Mouse (Mus musculus): ENCODE data around the gene Sh3bp2. TPM values are rescaled to one million over a fixed set of nuclear protein-coding genes. Genes with fewer than 3 reads are reported as not detected.
A peak's percentile ranks its signal among the peaks of the same experiment; 100 is the strongest.

Sh3bp2 gene
- polyA plus RNA-seq, 1 experiment: 14.3 TPM

DNA sequence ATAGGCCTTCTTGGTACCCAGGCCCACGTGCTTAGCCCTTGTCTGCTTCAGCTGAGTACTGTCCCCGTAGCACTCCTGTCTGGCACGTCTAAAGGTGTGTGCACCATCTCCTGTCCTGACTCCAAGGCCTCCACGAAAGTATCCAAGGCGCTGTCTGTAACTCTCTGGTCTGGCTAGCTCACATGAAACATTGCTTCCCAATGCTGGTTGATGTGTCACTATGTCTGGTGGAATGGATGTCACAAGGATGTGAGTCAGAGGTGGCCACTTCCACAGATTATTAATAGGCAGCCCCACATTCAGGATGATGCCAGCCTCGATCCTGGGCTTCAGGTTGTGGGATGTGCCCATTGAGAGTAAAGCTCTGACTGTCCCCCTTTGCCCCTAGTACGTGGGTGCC is 10.2 kb downstream of the Sh3bp2 start:
- no peak overlapping the region for H3K4me3 ChIP-seq
- no peak overlapping the region for H3ac ChIP-seq (ENCODE audit: control insufficient read depth, insufficient read length)
- H3K36me3 ChIP-seq (ENCODE audit: control insufficient read depth, insufficient read depth): no peaks in the 10 kb centered on the region
- H3K27me3 ChIP-seq (ENCODE audit: control insufficient read depth, insufficient read depth, insufficient read length): no peaks in the 10 kb centered on the region
- peak overlapping the region; percentile 61 for H3K4me2 ChIP-seq (ENCODE audit: low read depth)
- TF ChIP-seq CEBPB (IDR thresholded peaks at IDR 0.05; ENCODE audit: insufficient read depth, poor library complexity, severe bottlenecking): 0 out of 2 replicates have a peak, but pooled peaks have one; percentile 5
- no peak for TF ChIP-seq MYOD1 (IDR thresholded peaks at IDR 0.05; ENCODE audit: control insufficient read depth in 1 of 3, insufficient read length in 2 of 3, low read depth in 2 of 3)
- TF ChIP-seq TCF12 (IDR thresholded peaks at IDR 0.05; ENCODE audit: insufficient read depth, poor library complexity, severe bottlenecking): no peak
- no peak for TF ChIP-seq SRF (IDR thresholded peaks at IDR 0.05; ENCODE audit: control insufficient read depth, insufficient read length, low read depth)
- no peak for TF ChIP-seq MAX (IDR thresholded peaks at IDR 0.05; ENCODE audit: low read depth)
- TF ChIP-seq POLR2AphosphoS2 (IDR thresholded peaks at IDR 0.05; ENCODE audit: insufficient read length, low read depth): peak; percentile 17
- H3K79me2 ChIP-seq (ENCODE audit: control insufficient read depth, insufficient read depth): peaks cover 41% of the 10 kb centered on the region

DNA sequence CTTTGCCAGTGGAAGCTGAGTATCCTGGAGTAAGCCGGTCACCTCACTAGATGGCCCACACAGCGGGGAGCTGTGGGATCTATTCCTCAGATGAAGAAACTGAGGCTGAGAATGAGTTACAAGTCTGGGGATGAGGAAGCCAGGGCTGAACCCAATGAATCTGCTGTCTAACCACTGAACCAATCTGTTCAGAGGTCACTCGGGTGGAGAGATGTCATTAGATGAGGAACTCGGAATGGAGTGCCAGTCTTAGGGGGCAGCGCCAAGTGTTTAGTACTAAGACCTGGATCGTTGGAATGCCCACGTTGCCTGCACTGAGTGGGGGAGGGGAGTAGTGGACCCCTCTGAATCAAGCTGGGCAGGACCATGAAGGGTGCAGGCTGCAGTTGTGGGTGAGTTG is 12.4 kb downstream of the Sh3bp2 start:
- peaks cover 29% of the 10 kb centered on the region for H3K79me2 ChIP-seq (ENCODE audit: control insufficient read depth, insufficient read depth)
- no peak for TF ChIP-seq REST (IDR thresholded peaks at IDR 0.05; ENCODE audit: insufficient read depth, insufficient read length)
- TF ChIP-seq MAX (IDR thresholded peaks at IDR 0.05; ENCODE audit: low read depth): no peak
- no peak for TF ChIP-seq TCF12 (IDR thresholded peaks at IDR 0.05; ENCODE audit: insufficient read depth, poor library complexity, severe bottlenecking)
- no peak for TF ChIP-seq MYOD1 (IDR thresholded peaks at IDR 0.05; ENCODE audit: control insufficient read depth in 1 of 3, insufficient read length in 2 of 3, low read depth in 2 of 3)
- TF ChIP-seq POLR2A (IDR thresholded peaks at IDR 0.05; ENCODE audit: insufficient read length, low read depth): no peak
- TF ChIP-seq CEBPB (IDR thresholded peaks at IDR 0.05; ENCODE audit: insufficient read depth, poor library complexity, severe bottlenecking): no peak
- TF ChIP-seq POLR2AphosphoS2 (IDR thresholded peaks at IDR 0.05; ENCODE audit: insufficient read length, low read depth): no peak
- TF ChIP-seq MYOG (IDR thresholded peaks at IDR 0.05; ENCODE audit: control insufficient read depth in 1 of 3, insufficient read depth in 1 of 3, insufficient read length in 2 of 3, low read depth in 2 of 3): no peak
- no peak for TF ChIP-seq E2F4 (IDR thresholded peaks at IDR 0.05; ENCODE audit: insufficient read depth)
- TF ChIP-seq USF1 (IDR thresholded peaks at IDR 0.05; ENCODE audit: low read depth): no peak
- no peak for TF ChIP-seq SRF (IDR thresholded peaks at IDR 0.05; ENCODE audit: control insufficient read depth, insufficient read length, low read depth)
- no peak for TF ChIP-seq TCF3 (IDR thresholded peaks at IDR 0.05; ENCODE audit: insufficient read length, low read depth)
- H3K4me3 ChIP-seq: no peak overlapping the region
- H3ac ChIP-seq (ENCODE audit: control insufficient read depth, insufficient read length): no peak overlapping the region
- H3K36me3 ChIP-seq (ENCODE audit: control insufficient read depth, insufficient read depth): no peaks in the 10 kb centered on the region
- H3K27me3 ChIP-seq (ENCODE audit: control insufficient read depth, insufficient read depth, insufficient read length): no peaks in the 10 kb centered on the region
- no peak overlapping the region for H3K4me2 ChIP-seq (ENCODE audit: low read depth)

DNA sequence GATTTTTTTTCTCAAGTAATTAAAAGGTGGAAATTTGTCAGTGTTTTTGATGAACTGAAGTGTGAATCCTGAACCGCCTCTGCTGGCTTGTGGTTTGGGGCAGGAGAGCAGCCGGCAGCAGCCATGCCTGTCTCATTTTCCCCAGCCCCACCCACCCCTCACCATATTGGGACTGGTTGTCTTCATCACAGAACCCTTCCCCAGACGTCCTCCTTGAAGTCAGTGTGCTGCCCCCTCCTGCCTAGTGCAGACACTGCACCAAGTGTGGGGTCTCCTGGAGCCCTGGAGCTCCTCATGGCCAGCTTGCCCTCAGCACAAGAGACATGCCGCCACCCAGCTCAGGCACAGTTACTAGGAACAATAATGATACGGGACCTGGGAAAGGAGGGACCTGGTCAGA is 12.9 kb downstream of the Sh3bp2 start:
- no peak overlapping the region for H3K4me3 ChIP-seq
- no peak overlapping the region for H3ac ChIP-seq (ENCODE audit: control insufficient read depth, insufficient read length)
- no peaks in the 10 kb centered on the region for H3K36me3 ChIP-seq (ENCODE audit: control insufficient read depth, insufficient read depth)
- no peak overlapping the region for H3K4me2 ChIP-seq (ENCODE audit: low read depth)
- no peaks in the 10 kb centered on the region for H3K27me3 ChIP-seq (ENCODE audit: control insufficient read depth, insufficient read depth, insufficient read length)
- peaks cover 28% of the 10 kb centered on the region for H3K79me2 ChIP-seq (ENCODE audit: control insufficient read depth, insufficient read depth)
- no peak for TF ChIP-seq TCF12 (IDR thresholded peaks at IDR 0.05; ENCODE audit: insufficient read depth, poor library complexity, severe bottlenecking)
- TF ChIP-seq SRF (IDR thresholded peaks at IDR 0.05; ENCODE audit: control insufficient read depth, insufficient read length, low read depth): no peak
- no peak for TF ChIP-seq REST (IDR thresholded peaks at IDR 0.05; ENCODE audit: insufficient read depth, insufficient read length)
- TF ChIP-seq POLR2AphosphoS2 (IDR thresholded peaks at IDR 0.05; ENCODE audit: insufficient read length, low read depth): no peak
- no peak for TF ChIP-seq POLR2A (IDR thresholded peaks at IDR 0.05; ENCODE audit: insufficient read length, low read depth)
- TF ChIP-seq MYOD1 (IDR thresholded peaks at IDR 0.05; ENCODE audit: control insufficient read depth in 1 of 3, insufficient read length in 2 of 3, low read depth in 2 of 3): no peak
- no peak for TF ChIP-seq E2F4 (IDR thresholded peaks at IDR 0.05; ENCODE audit: insufficient read depth)
- TF ChIP-seq CEBPB (IDR thresholded peaks at IDR 0.05; ENCODE audit: insufficient read depth, poor library complexity, severe bottlenecking): no peak
- no peak for TF ChIP-seq TCF3 (IDR thresholded peaks at IDR 0.05; ENCODE audit: insufficient read length, low read depth)
- TF ChIP-seq MYOG (IDR thresholded peaks at IDR 0.05; ENCODE audit: control insufficient read depth in 1 of 3, insufficient read depth in 1 of 3, insufficient read length in 2 of 3, low read depth in 2 of 3): no peak
- no peak for TF ChIP-seq USF1 (IDR thresholded peaks at IDR 0.05; ENCODE audit: low read depth)
- no peak for TF ChIP-seq MAX (IDR thresholded peaks at IDR 0.05; ENCODE audit: low read depth)

DNA sequence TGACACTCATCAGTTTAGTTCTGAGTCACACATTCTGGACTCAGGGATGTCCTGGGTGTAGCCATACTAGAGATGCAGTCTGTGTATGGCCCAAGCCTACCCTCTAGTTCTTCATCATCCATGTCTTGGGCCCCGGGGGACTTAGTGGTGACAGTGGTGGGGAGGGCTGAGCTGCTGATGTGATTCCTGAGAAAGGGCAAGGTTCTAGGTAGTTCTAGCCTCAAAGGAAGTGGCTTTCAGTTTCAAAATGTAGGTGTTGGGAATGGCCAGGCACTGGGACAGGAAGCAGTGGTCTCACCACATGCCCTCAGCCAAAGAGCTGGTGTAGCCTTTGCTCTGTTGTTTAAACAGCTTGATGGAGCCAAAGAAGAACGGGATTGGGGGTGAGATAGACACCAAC is 13.5 kb downstream of the Sh3bp2 start:
- Histone ChIP-seq H3K4me2 (ENCODE audit: low read depth) (no peak overlapping the region), H3ac (ENCODE audit: control insufficient read depth, insufficient read length) (no peak overlapping the region), H3K79me2 (ENCODE audit: control insufficient read depth, insufficient read depth) (peaks cover 28% of the 10 kb centered on the region), H3K4me3 (no peak overlapping the region), H3K27me3 (ENCODE audit: control insufficient read depth, insufficient read depth, insufficient read length) (no peaks in the 10 kb centered on the region), H3K36me3 (ENCODE audit: control insufficient read depth, insufficient read depth) (peaks cover 3% of the 10 kb centered on the region)
- TF ChIP-seq E2F4 (IDR thresholded peaks at IDR 0.05; ENCODE audit: insufficient read depth): no peak

DNA sequence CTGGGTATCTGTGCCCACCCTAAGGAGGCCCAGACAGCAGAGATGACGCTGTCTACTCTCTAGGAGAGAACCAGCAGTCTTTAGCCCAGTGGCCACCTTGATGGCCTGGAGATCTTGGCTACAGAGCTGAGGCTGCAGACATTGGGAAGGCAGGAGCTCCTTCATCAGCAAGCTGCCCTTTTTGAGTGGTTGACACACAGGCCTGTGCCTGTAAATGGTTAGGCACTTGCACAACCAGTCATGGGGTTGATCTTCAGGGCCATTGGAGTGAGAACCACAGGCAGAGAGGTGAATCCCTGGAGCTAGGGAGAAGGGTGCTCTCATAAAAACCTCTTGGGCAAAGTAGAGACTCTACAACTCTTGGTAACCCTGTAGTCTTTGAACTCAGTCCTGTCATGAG is 16.5 kb downstream of the Sh3bp2 start:
- Histone ChIP-seq H3K79me2 (ENCODE audit: control insufficient read depth, insufficient read depth) (peaks cover 27% of the 10 kb centered on the region), H3K36me3 (ENCODE audit: control insufficient read depth, insufficient read depth) (peaks cover 6% of the 10 kb centered on the region), H3K27me3 (ENCODE audit: control insufficient read depth, insufficient read depth, insufficient read length) (no peaks in the 10 kb centered on the region), H3ac (ENCODE audit: control insufficient read depth, insufficient read length) (no peak overlapping the region), H3K4me3 (no peak overlapping the region), H3K4me2 (ENCODE audit: low read depth) (no peak overlapping the region)
- no peak for TF ChIP-seq POLR2A (IDR thresholded peaks at IDR 0.05; ENCODE audit: insufficient read length, low read depth)
- TF ChIP-seq CEBPB (IDR thresholded peaks at IDR 0.05; ENCODE audit: insufficient read depth, poor library complexity, severe bottlenecking): no peak
- TF ChIP-seq TCF3 (IDR thresholded peaks at IDR 0.05; ENCODE audit: insufficient read length, low read depth): no peak
- no peak for TF ChIP-seq USF1 (IDR thresholded peaks at IDR 0.05; ENCODE audit: low read depth)
- no peak for TF ChIP-seq MYOD1 (IDR thresholded peaks at IDR 0.05; ENCODE audit: control insufficient read depth in 1 of 3, insufficient read length in 2 of 3, low read depth in 2 of 3)
- no peak for TF ChIP-seq MYOG (IDR thresholded peaks at IDR 0.05; ENCODE audit: control insufficient read depth in 1 of 3, insufficient read depth in 1 of 3, insufficient read length in 2 of 3, low read depth in 2 of 3)
- no peak for TF ChIP-seq MAX (IDR thresholded peaks at IDR 0.05; ENCODE audit: low read depth)
- no peak for TF ChIP-seq E2F4 (IDR thresholded peaks at IDR 0.05; ENCODE audit: insufficient read depth)
- TF ChIP-seq SRF (IDR thresholded peaks at IDR 0.05; ENCODE audit: control insufficient read depth, insufficient read length, low read depth): no peak
- no peak for TF ChIP-seq POLR2AphosphoS2 (IDR thresholded peaks at IDR 0.05; ENCODE audit: insufficient read length, low read depth)
- no peak for TF ChIP-seq TCF12 (IDR thresholded peaks at IDR 0.05; ENCODE audit: insufficient read depth, poor library complexity, severe bottlenecking)
- TF ChIP-seq REST (IDR thresholded peaks at IDR 0.05; ENCODE audit: insufficient read depth, insufficient read length): no peak
